Mouse (Mus musculus): ENCODE measurements around the gene Faap100.

Faap100 gene

DNA sequence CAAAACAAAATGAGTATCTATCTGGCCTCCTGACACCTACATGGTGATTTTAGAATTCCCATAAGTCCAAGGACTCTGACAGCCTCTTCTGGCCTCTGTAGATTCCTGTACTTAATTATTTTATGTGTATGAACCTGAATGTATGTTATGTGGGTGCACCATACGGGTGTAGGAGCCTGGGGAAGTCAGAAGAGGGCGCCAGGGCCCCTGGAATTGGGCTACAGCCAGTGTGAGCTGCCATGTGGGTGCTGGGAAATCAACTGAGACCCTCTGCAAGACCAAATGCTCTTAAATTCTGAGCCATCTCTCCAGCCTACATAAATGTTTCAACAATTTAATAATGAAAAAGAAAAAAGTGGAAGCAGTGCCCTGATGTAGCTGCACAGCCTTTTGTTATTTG lies 41.1 kb downstream of the Faap100 start:
- no peak for DNase-seq (ENCODE audit: inconsistent age in 2 of 2, low spot score in 1 of 2)

DNA sequence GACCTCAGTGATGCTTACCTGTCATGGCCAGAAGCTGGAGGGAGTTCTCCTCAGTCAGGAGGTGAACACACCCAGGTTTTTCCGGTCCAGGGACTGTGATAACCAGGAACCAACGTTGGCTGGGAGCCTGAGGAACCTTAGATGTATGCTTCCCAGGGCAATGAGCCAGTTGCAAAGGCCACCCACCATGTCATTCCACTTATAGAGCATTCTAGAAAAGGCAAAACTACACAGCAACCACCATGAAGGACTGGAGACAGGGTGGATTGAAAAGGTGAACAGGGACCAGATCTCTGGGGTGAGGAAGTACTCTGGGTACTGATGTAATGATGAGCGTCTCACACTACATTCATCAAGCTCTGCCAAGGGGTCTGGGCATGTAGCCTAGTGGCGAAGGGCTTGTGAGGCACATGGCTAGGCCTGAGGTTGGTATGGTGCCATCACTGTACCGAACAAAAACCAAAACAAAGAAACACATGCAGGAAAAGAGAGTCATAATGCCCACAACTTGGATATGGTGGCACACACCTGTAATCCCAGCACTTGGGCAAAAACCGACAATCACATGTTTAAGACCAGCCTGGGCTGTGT lies 43.0 kb downstream of the Faap100 start:
- DNase-seq (ENCODE audit: inconsistent age in 2 of 2, low spot score in 1 of 2) = no peak

DNA sequence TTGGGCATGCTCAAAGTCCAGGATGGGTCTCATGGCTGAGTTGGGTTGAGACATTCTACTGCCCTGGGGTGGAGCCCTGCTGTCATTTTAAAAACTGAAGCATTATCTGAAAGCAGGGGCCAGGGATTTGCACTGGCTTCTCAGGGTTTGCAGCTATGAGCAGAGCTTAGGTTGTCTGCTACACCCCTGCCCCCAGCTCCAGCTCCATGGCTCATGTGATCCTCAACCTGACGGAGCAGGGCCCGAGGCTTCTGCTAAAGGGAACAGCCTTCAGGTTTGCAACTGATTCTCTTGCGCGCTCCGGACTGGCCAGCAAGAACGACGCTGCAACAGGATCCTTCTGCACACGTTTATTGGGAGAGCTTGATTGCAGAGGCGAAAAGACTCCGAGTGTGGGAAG lies 58.4 kb downstream of the Faap100 start:
- DNase-seq (ENCODE audit: inconsistent age in 2 of 2, low spot score in 1 of 2) = no peak

DNA sequence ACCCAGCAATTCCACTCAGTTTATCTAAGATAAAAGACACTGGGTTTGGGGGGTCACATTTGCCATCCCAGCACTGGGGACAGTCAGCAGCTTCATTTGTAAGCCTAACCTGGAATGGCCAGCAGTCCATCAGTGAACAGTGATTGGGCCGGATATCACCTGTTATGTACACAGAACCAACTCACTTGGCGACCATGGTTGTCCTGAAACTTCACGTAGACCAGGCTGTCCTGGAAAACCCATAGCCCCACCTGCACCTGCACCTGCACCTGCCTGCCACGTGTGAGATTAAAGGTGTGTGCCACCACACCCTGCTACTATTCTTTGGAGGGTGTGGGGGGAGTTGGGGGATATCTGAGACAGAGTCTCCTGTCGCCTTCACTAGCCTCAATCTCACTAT lies 59.3 kb downstream of the Faap100 start:
- no peak for DNase-seq (ENCODE audit: inconsistent age in 2 of 2, low spot score in 1 of 2)

Measured in adrenal gland, adult (tissue).